Mouse (Mus musculus) monocyte, adult 5-6 weeks (primary cell): ENCODE data around the gene Gm17509. TPM values are rescaled to one million over a fixed set of nuclear protein-coding genes. Genes with fewer than 3 reads are reported as not detected.
A peak's percentile ranks its signal among the peaks of the same experiment; 100 is the strongest.
"Not testable (repeated sequence)": the region's sequence is repeated elsewhere in the genome, so short reads cannot be mapped to it uniquely, and the experiment has no call there.

ENCODE experiments used
- ATAC-seq: fragments of 153-309, 156-312 bp; replicated peaks from 2 replicates; pipeline ENCODE4 v1.8.0; 2017; ENCODE audit warnings: mild to moderate bottlenecking; ENCODE audit not compliant: low TSS enrichment, insufficient number of reproducible peaks, severe bottlenecking, poor library complexity, low FRiP score
- total RNA-seq: library from RNA; stranded (forward); fragments of 200-1000, 200-491, 200-594 nt; gene quantifications from 3 replicates; pipeline ENCODE4 v1.2.3, GENCODE M21; 2017

Gm17509 gene
- total RNA-seq, 1 experiment from 2014 or later, result not detected

GRCm38 (mm10) chr13:117216126-117216525 is 4.7 kb downstream of the Gm17509 start:
- ATAC-seq, result no peak

- no peak for ATAC-seq
Measured at GRCm38 (mm10) chr13:117215481-117215880, 5.4 kb downstream of the Gm17509 start.

- peak; percentile 98 for ATAC-seq
Measured at GRCm38 (mm10) chr13:117211386-117211875, 9.4 kb downstream of the Gm17509 start.

GRCm38 (mm10) chr13:117208236-117208635 is 12.6 kb downstream of the Gm17509 start, which contains the start of gene Emb:
TSS of gene Emb (plus strand) at chr13:117208536.
- ATAC-seq, result no peak

- ATAC-seq, result no peak
Measured at GRCm38 (mm10) chr13:117206066-117206465, 14.8 kb downstream of the Gm17509 start.

GRCm38 (mm10) chr13:117204685-117205084 is 16.2 kb downstream of the Gm17509 start:
- ATAC-seq, result no peak

GRCm38 (mm10) chr13:117202755-117203471 is 18.0 kb downstream of the Gm17509 start:
- ATAC-seq, result no peak

- peak; percentile 44; the same call in 1 of the 2 replicates for ATAC-seq
Measured at GRCm38 (mm10) chr13:117198402-117199083, 22.3 kb downstream of the Gm17509 start.

GRCm38 (mm10) chr13:117197666-117198065 is 23.2 kb downstream of the Gm17509 start:
- ATAC-seq, result no peak

- peak; percentile 78 for ATAC-seq
Measured at GRCm38 (mm10) chr13:117195569-117196495, 25.0 kb downstream of the Gm17509 start.

- peak; percentile 33 for ATAC-seq
Measured at GRCm38 (mm10) chr13:117193422-117193983, 27.4 kb downstream of the Gm17509 start.

- ATAC-seq, result no peak
Measured at GRCm38 (mm10) chr13:117192161-117192560, 28.7 kb downstream of the Gm17509 start.

- no peak for ATAC-seq
Measured at GRCm38 (mm10) chr13:117185329-117185728, 35.5 kb downstream of the Gm17509 start.

- no peak for ATAC-seq
Measured at GRCm38 (mm10) chr13:117183288-117183687, 37.6 kb downstream of the Gm17509 start.

GRCm38 (mm10) chr13:117180912-117181311 is 40.0 kb downstream of the Gm17509 start:
- ATAC-seq, result not testable (repeated sequence)
